ENCODE assay signal across 25 mouse cellular contexts in genomic region chr3:79127797-79128196, GRCm38 (mm10).
DNase-seq lines count a peak whose midpoint lies in the region; ATAC-seq and TF ChIP-seq lines count a peak whose summit lies in the region.
"Had no signal": no experiment of that assay in that cellular context is flagged by ENCODE, and none has a peak within 500 bp of the region (broad histone marks: within the 10 kb centered on the region; RNA-seq: fewer than 3 reads in every experiment).

No protein-coding gene starts in this region.

- no peaks in the 10 kb centered on the region for H3K9me3 ChIP-seq in lung, postnatal 0 days (ENCODE audit: low read length)
- no peaks in the 10 kb centered on the region for H3K9me3 ChIP-seq in forebrain, embryonic 16.5 days (ENCODE audit: control insufficient read depth, low read length)
- H3K9me3 ChIP-seq: embryonic facial prominence, embryonic 13.5 days; forebrain, embryonic 12.5 days; heart, embryonic 13.5 days; hindbrain, embryonic 13.5 days; midbrain, embryonic 10.5 days; neural tube, embryonic 13.5 days had no signal

- DNase-seq in lung, postnatal 0 days (ENCODE audit: low spot score), result peak; percentile 39
- no peak for DNase-seq in lung, postnatal 36 days
- DNase-seq in adrenal gland, adult 2 months, result no peak
- no peak for DNase-seq in cerebellum, adult 11 months
- DNase-seq: cerebellum, adult 2 months; cerebellum, postnatal 25 days; embryo, embryonic 11 days; kidney, adult 2 months; kidney, postnatal 10 days; lung, adult 18-20 months; lung, postnatal 14 days; retina, postnatal 1 day; right cerebral cortex, postnatal 25 days; spleen, adult 18-20 months had no signal

- no peaks in the 10 kb centered on the region for H3K36me3 ChIP-seq in lung, postnatal 0 days (ENCODE audit: insufficient read depth, low read length)
- no peaks in the 10 kb centered on the region for H3K36me3 ChIP-seq in forebrain, embryonic 16.5 days (ENCODE audit: control insufficient read depth, insufficient read depth)
- H3K36me3 ChIP-seq: embryonic facial prominence, embryonic 13.5 days; forebrain, embryonic 12.5 days; hindbrain, embryonic 13.5 days; midbrain, embryonic 10.5 days; neural tube, embryonic 13.5 days had no signal

- H3K27me3 ChIP-seq in lung, postnatal 0 days (replicated peaks; ENCODE audit: insufficient read depth, low read length), result no peaks in the 10 kb centered on the region
- no peaks in the 10 kb centered on the region for H3K27me3 ChIP-seq in forebrain, embryonic 16.5 days (replicated peaks; ENCODE audit: control insufficient read depth, insufficient read depth, low read length)
- H3K27me3 ChIP-seq: embryonic facial prominence, embryonic 13.5 days; forebrain, embryonic 12.5 days; heart, embryonic 13.5 days; hindbrain, embryonic 13.5 days; neural tube, embryonic 13.5 days had no signal

- WGBS in lung, postnatal 0 days, result 66% methylated on average over 2 of the region's 2 CpGs
- WGBS in forebrain, embryonic 16.5 days, result 96% methylated on average over 2 of the region's 2 CpGs

- TF ChIP-seq CTCF in lung, postnatal 0 days (IDR thresholded peaks at IDR 0.05), result no peak

- no peaks in the 10 kb centered on the region for H3K4me1 ChIP-seq in lung, postnatal 0 days (ENCODE audit: insufficient read depth, low read depth, low read length)
- peaks cover 5% of the 10 kb centered on the region; the same call in 1 of the 2 replicates for H3K4me1 ChIP-seq in forebrain, embryonic 16.5 days (replicated peaks; ENCODE audit: control insufficient read depth, insufficient read depth, low read length)
- H3K4me1 ChIP-seq: midbrain, embryonic 10.5 days had no signal

- no peak overlapping the region for H3K4me3 ChIP-seq in lung, postnatal 0 days (ENCODE audit: low read depth, low read length)
- no peak overlapping the region for H3K4me3 ChIP-seq in forebrain, embryonic 16.5 days (replicated peaks; ENCODE audit: low read length)
- H3K4me3 ChIP-seq: embryonic facial prominence, embryonic 13.5 days; erythroblast, embryonic 14.5 days; forebrain, embryonic 12.5 days; heart, embryonic 13.5 days; hindbrain, embryonic 13.5 days; midbrain, embryonic 10.5 days; neural tube, embryonic 13.5 days had no signal

- no peak overlapping the region for H3K4me2 ChIP-seq in lung, postnatal 0 days (replicated peaks; ENCODE audit: low read depth, low read length)
- no peak overlapping the region for H3K4me2 ChIP-seq in forebrain, embryonic 16.5 days (ENCODE audit: low read length)
- H3K4me2 ChIP-seq: embryonic facial prominence, embryonic 13.5 days; forebrain, embryonic 12.5 days; heart, embryonic 13.5 days; hindbrain, embryonic 13.5 days; liver, embryonic 11.5 days; neural tube, embryonic 13.5 days had no signal

- peak; percentile 75; the same call in 1 of the 2 replicates for TF ChIP-seq EP300 in lung, postnatal 0 days (IDR thresholded peaks at IDR 0.05)

- 0 out of 2 replicates have a peak, but pooled peaks have one; percentile 25 for ATAC-seq in lung, postnatal 0 days
- ATAC-seq in activated CD4-positive, CD25-positive, alpha-beta regulatory T cell, adult 4 months, result peak; percentile 88
- ATAC-seq in inflammation-experienced regulatory T-cells, adult 6 months, result peak; percentile 93
- no peak for ATAC-seq in forebrain, embryonic 16.5 days

- H3K27ac ChIP-seq in lung, postnatal 0 days (ENCODE audit: low read length), result no peak overlapping the region
- H3K27ac ChIP-seq in forebrain, embryonic 16.5 days (ENCODE audit: low read length), result no peak overlapping the region
- H3K27ac ChIP-seq: embryonic facial prominence, embryonic 13.5 days; forebrain, embryonic 12.5 days; heart, embryonic 13.5 days; hindbrain, embryonic 13.5 days; midbrain, embryonic 10.5 days; neural tube, embryonic 13.5 days had no signal

- no peak overlapping the region for H3K9ac ChIP-seq in lung, postnatal 0 days (replicated peaks; ENCODE audit: low read depth)
- H3K9ac ChIP-seq in forebrain, embryonic 16.5 days (replicated peaks; ENCODE audit: low read depth, low read length), result no peak overlapping the region
- H3K9ac ChIP-seq: embryonic facial prominence, embryonic 13.5 days; forebrain, embryonic 12.5 days; heart, embryonic 13.5 days; hindbrain, embryonic 13.5 days; neural tube, embryonic 13.5 days had no signal
